Mouse (Mus musculus): Measurements from ENCODE around the gene Atp5g1.
A peak's percentile ranks its signal among the peaks of the same experiment; 100 is the strongest.
"Not testable (repeated sequence)": the region's sequence is repeated elsewhere in the genome, so short reads cannot be mapped to it uniquely, and the experiment has no call there.

Gene Atp5g1

DNA sequence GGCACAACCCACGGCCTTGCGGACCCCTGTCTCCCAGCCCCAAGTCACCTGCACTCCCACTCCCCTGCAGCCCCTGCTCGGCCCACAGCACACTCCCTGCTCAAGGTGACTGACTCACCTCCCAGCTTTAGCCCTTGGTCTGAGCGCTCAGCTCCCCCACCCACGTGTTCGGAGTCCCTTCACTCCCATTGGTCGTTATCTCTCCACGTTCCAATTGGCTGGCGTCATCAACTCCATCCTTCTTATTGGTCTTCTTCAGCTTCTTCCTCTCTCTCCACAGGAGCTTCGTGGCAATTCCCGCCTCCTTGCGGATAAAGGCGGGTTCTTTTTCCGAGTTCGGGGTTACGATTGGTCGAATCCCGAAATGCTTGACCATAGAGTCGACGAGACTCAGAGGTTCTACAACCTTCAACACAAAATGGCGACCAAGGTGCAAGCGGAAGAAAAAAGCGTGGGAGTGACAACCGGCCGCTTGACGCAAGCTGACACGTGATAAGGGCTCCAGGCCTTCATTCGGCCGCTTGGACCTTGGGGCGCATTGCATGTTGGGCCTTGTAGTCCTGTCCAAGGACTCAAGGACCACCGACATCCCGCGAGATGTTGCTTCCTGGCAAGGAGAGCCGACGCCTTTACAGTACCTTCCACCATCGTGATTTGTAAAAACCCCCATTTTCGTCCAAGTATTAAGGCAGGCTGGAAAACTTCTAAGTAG lies at the start of gene Atp5g1:
Gene Atp5g1, minus strand, starts transcription at position 162 of the 712 bp plus-strand sequence.
- peak; percentile 93 for DNase-seq (ENCODE audit: low spot score)

DNA sequence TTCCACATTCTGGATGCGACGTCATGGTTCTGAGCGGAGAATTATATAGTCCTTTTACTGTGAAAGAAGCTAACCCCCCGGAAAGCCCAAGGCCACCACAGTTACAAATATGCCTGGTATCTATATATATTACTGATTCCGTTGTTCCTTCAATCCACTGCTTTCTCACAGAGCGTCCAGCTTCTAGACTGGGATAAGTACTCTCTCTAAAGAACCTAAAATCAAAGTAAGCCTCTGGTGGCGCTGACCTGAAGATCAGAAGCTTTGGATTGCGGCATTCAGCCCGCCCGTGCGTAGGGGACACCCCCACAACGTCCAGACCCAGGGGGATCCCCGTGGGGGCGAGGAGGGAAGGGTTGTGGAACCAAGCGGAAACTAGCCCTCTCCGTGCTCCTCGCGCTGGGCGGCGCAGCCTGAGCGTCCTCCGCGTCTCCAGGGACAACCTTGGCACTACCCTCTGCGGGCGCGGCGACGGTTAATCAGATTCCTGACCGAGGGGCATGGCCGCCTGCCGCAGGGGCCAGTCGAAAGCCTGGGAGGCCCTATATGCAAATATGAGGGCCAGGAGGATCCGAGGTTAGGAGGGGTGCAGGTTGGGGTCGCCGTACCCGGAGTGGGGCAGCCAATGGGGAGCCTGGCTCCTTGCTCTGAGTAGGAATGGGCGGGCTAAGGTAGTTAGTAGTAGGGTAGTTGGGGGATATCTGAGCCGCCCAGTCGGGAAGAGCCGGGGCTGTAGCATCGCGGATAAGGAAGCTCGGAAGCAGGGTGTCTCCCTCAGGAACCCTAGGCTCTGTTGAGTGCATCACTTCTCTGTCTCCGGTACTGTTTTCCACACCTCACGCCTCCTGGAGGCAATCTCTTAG lies 48.8 kb upstream of the Atp5g1 start:
- DNase-seq (ENCODE audit: low spot score) = peak; percentile 27

DNA sequence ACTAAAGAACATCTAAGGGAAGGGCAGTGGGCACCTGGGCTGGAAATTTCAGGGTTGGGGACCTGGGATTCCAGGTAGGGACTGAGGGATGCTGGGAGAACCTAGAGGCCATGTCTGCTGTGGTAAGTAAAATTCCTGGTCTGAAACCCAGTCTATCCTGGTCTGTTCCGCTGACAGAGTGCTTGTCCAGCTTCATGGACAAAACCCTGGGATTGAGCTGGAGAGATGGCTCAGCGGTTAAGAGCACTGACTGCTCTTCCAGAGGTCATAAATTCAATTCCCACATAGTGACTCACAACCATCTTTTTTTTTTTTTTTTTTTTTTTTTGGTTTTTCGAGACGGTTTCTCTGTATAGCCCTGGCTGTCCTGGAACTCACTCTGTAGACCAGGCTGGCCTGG lies 47.3 kb upstream of the Atp5g1 start:
- DNase-seq (ENCODE audit: low spot score) = not testable (repeated sequence)

DNA sequence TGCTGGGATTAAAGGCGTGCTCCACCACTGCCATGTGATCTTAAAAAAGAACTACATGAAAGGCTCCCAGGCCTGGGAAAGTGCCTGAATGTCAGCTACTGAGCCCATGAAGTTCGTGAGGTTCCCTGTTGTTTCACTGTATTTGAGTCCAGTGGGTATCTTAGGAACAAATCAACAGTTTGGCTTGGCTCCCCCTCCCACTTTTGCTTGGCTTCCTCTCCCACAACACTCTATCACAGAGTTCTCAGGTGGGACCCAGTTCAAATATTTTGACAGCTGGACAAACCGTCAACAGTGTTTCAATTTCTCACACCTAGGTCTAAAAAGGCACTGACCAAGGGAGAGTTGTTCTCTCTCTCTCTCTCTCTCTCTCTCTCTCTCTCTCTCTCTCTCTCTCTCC lies 43.9 kb upstream of the Atp5g1 start:
- no peak for DNase-seq (ENCODE audit: low spot score)

DNA sequence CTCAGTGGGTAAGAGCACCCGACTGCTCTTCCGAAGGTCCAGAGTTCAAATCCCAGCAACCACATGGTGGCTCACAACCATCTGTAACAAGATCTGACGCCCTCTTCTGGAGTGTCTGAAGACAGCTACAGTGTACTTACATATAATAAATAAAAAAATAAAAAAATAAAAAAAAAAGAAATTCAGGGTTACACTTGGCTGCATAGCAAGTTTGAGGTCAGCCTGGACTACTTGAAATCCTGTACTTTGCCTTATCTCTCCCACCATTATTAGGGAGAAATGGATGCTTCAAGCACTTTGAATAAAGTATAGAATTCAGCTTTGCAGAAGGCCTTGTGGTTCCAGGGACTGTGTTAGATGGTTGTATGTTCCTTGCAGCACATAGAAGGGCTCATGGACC lies 41.5 kb upstream of the Atp5g1 start:
- not testable (repeated sequence) for DNase-seq (ENCODE audit: low spot score)

DNA sequence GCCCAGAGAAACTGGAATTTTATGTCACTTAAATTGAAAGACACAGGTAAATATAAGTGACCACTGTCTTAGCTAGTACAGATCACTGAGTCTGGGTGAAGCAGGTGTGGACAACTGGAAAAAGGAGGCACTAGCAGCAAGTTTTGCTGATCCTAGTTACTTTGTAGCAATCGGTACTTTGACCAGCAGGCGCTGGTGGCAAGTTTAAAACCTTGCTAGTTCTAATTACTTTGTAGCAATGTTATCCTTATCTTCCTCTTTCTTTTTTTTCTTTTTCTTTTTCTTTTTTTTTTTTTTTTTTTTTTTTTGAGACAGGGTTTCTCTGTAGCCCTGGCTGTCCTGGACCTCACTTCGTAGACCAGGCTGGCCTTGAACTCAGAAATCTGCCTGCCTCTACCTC lies 40.6 kb upstream of the Atp5g1 start:
- DNase-seq (ENCODE audit: low spot score) = no peak

DNA sequence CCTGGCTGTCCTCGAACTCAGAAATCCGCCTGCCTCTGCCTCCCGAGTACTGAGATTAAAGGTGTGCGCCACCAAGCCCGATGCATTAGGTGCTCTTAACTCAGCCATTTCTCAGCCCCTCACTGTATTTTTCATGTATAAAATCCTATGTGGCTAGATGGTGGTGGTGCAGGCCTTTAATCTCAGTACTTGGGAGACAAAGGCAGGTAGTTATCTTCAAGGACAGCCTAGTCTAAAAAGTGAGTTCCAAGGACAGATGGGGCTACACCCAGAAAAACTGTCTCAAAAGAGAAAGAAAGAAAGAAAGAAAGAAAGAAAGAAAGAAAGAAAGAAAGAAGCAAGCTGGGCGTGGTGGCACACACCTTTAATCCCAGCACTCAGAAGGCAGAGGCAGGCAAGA lies 39.9 kb upstream of the Atp5g1 start:
- no peak for DNase-seq (ENCODE audit: low spot score)

DNA sequence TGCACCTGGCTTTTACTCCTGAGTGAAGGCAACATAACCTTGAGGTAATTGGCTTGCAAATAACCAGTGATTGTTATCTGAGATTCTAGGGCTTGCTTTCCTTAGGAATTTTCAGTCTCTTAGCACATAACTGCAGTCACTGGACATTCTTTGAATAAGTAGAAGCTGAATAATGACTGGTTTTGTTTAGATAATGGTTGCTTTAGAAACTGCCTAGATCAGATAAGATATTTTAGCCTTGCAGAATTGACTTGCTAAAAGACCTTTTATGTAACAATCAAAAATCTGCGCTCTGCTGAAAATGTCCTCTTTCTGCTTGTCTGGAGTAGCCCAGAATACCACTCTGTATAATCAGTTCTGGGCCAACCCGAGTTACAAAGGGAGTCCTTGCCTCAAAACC lies 38.6 kb upstream of the Atp5g1 start:
- DNase-seq (ENCODE audit: low spot score) = no peak

DNA sequence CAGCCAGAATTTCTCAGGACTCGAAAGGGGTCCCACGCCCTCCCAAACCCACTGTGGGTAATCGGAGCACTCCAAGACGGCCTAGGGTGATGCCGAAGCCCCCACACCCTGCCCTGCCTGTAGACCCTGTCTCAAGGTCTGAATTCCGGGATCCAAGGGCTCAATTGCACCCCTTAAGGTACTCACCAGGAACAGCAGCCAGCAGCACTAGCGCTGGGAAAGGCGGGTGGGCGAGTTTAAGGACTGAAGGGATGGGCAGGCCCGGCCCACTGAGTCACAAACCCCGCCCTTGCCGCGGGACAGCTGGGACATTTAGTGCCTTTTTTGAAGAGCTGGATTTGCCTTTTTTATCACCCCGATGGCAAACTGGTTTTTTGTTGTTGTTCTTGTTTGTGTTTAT lies 36.3 kb upstream of the Atp5g1 start, which contains the start of gene Calcoco2:
Gene Calcoco2, minus strand, starts transcription at position 214 of the 400 bp plus-strand sequence.
- no peak for DNase-seq (ENCODE audit: low spot score)

DNA sequence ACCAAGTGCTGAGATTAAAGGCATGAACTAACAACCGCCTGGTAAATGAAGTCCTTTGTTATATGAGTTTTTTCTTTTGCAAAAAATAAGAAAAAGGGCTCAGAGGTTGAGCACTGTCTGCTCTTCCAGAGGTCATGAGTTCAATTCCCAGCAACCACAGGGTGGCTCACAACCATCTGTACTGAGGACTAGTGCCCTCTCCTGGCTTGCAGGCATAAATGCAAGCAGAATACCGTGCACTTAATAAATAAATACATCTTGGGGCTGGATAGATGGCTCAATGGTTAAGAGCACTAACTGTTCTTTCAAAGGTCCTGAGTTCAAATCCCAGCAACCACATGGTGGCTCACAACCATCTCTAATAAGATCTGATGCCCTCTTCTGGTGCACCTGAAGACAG lies 35.5 kb upstream of the Atp5g1 start:
- DNase-seq (ENCODE audit: low spot score) = not testable (repeated sequence)

DNA sequence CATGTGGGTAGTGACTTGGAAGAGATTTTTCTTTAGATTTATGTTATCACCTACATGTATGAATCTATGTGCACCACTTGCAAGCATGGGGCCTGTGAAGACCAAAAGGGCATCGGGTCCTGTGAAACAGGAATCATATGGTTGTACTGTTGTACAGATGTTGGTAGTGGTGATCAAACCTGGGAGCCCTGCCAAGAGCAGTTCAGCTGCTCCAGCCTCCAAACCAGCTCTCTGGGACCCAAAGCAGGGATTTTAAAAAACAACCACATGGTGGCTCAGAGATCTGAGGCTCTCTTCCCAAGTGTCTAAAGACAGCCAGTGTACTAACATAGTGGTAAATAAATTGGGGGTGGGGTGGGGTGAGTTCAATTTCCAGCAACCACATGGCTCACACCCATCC lies 32.9 kb upstream of the Atp5g1 start:
- DNase-seq (ENCODE audit: low spot score) = no peak

DNA sequence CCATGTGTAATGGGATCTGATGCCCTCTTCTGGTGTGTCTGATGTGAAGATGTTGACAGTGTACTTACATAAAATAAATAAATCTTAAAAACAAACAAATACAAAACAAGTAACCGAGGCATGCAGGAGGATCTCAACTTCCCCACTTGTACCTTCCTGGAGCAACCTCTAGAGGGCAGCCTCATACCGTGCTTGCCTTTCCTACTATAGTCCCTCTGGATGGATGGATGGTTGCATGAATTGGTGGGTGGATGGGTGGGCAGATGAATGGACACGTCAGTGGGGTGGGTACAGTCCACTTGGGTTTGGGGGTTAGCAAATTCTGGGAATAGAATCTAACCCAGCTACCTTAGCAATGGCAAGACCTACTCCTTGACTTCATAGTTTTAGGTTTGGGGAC lies 17.9 kb upstream of the Atp5g1 start:
- peak; percentile 56 for DNase-seq (ENCODE audit: low spot score)

DNA sequence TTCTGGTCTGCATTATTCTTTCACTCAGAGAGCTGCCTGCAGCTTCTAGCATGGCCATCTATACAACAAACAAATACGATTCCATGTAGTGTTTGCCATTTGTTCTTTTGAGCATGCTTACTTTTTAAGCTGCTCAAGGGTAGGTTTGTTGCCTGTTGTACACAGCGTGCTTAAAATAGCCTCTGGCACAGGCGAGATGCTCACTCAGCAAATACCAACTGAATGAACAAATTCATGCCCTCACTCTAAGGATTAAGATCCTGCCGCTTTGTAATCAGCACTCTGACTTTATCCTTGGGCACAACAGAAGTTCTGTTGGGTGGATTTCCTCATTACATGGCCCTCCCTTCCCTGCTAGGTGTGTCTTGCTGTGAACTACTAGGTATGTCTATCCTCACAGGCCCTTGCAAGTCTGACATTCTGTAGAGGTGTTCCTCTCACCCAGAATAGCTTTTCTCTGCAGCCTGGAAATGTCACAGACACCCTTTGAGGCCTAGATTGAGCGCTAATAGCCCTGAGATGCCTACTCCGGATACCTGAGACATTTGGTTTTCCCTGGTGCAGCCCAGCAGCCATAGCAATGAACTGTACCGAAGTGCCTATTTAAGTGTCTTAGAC lies 17.3 kb upstream of the Atp5g1 start:
- DNase-seq (ENCODE audit: low spot score) = no peak

DNA sequence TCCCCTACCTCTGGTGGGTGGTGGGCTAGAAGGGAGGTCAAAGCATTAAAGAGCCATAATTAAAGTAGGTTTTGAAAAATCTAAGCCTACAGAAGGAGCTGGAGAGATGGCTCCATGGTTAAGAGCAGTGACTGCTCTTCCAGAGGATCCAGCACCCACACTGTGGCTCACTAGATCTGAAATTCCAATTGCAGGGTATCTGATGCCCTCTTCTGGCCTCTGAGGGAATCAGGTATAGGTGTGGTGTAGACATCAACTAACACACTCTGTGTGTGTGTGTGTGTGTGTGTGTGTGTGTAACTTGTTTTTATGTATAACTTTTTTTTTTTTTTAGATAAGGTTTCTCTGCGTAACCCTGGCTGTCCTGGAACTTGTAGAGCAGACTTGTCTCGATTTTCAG lies 15.6 kb upstream of the Atp5g1 start:
- no peak for DNase-seq (ENCODE audit: low spot score)

DNA sequence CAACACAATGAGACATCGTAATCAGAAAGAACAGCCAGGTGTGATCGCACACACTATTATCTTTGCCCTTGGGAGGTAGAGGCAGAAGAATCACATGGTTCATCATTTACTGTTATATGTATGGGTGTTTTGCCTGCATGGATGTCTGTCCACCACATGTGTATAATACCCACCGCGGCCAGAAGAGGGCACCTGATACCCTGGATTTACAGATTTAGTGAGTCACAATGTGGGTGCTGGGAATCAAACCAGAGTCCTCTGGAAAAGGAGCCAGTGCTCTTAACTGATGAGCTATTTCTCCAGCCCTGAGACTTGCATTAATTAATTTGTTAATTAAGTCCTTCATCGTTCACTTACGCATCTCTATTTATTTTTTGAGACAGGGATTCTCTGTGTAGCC lies 12.5 kb upstream of the Atp5g1 start:
- DNase-seq (ENCODE audit: low spot score) = no peak

DNA sequence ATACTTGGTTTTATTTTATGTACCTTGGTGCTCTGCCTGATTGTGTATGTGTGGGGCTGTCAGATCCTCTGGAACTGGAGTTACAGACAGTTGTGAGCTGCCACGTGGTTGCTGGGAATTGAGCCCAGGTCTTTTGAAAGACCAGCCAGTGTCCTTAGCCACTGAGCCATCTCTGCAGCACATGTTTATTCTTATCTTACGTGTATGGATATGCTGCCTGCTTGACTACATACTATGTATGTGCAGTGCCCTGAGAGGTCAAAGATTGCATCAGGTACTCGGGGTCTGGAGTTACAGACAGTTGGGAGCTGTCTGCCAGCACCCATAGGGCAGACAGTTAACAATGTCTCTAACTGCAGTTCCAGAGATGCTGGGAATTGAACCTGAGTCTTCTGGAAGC lies 7.2 kb upstream of the Atp5g1 start:
- DNase-seq (ENCODE audit: low spot score) = no peak

DNA sequence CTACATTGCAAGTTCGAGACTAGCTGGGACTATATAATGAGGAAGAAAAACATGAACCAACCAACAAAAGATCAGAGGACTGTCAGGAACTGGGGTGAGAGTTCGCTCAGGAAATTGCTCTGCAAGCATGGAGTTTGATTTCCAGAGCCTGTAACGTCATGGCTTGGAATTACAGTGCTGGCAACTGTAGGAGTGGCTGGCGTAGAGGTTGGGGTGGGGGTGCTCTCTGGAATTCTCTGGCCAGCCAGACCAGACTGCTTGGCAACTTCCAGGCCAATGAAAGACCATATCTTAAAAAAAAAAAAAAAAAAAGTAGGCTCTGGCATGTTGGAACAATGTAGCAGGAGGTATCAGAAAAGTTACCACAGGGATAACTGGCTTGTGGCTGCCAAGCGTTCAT lies 5.3 kb upstream of the Atp5g1 start:
- no peak for DNase-seq (ENCODE audit: low spot score)

DNA sequence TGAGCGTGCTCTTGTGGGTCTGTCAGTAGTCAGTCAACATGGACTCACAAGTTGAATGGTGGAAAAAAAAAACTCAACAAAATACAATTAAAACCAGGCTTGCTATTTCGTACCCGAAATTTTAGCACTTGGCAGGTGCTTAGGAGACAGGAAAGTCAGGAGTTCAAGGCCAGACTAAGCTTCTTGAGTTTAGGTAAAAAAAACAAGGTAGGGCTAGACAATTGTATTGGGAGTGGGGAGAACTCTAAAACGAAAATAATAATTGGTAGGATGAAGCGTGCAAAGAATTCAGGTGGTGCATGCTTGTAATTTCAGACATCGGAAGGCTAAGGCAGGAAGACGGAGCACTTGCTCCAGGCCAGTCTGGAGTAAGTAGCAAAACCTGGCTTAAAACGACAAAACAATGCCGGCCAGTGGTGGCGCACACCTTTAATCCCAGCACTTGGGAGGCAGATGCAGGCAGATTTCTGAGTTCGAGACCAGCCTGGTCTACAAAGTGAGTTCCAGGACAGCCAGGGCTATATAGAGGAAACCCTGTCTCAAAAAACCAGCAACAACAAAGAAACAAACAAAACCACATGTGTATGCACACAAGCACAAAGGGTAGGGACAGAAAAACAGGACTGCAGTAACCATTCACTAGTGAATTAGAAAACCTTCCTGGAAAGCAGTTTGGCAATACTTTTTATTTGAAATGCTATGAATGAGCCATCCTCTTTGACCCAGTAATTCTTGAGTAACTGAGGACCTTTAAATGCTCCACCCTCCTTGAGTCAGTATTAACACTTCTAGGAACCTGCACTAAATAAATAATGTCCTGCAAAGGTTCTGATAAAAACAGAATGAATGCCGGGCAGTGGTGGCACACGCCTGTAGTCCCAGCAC lies 993 bp upstream of the Atp5g1 start:
- DNase-seq (ENCODE audit: low spot score) = no peak

DNA sequence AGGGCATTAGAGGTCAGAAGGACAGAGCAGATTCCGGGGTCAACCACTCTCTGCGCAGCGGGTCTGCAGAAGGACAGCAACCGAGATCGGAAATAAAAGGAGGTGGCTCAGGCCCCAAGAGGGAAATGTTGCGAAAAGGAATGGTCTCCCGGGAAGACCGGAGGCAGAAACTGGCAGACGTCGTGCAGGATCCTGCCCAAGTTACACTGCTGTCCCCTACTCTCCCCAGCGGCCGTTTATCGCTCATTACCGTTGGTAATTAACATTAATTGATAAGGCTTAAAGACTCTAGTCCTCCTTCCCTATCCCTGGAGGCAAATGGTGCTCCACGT lies 327 bp downstream of the Atp5g1 start:
- no peak for DNase-seq (ENCODE audit: low spot score)

DNA sequence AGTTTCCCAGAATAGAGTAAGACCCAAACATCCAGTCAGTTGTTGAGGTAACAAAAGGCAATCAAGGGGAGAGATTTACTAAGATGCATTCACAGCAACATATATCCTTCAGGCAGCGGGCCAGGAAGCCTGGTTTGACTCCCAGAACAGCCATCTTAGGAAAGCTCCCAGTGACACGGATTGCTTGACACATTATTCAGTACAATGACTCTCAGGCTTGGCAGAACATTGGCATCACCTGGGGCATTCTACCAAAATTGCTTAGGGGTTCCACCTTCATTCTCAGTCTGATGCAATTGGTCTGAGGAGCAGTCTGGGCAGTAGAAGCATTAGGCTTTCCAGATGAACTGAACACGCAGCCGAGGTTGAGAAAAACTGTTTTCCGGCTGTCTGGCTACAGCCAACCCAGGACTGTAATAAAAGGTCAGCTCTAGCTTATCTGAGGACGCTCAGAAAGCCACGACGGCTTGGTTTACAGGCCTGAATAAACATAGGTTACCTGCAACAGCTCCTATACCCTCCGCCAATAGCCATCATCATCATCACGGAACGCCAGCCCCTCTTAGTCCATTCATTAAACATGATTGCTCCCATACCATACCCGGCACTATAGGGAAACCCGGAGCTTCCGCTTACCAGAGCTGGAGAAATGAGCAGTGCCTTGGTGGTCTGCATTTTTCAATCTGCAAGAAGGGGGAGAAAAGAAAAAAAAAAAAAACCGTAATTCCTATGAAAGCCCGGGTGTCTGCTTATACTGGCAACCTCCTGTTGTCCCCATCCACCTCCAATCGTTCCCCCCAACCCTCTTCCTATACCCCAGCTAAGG lies 906 bp downstream of the Atp5g1 start:
- DNase-seq (ENCODE audit: low spot score) = no peak

DNA sequence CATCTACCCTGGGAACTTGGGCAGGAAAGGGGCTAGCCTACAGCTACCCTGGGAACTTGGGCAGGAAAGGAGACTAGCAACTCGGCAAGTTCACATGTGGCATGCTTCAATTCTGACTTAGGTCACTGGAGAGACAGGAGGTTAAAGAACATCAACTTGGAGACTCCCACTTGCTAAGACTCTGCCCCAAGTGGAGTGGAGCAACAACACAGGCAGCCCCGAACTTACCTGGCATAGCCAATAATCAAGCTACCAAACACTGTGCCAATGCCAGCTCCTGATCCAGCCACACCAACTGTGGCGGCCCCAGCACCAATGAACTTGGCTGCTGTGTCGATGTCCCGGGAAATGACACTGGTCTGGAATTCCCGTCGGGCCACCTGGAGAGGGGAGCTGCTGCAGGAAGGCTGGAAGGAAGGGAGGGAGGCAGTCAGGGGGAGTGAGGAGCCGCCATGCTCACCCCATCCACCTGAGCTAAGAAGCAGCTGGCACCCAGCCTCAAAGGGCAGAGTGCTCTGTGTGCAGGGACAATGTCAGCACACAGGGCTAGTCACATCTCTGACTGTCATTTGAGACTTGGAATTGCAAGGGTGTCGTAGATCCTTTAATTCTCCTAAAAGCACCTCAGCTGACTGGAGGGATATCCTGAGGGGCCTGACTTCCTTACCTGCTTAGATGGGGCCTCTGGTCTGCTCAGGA lies 2.0 kb downstream of the Atp5g1 start:
- DNase-seq (ENCODE audit: low spot score) = no peak
